Mouse (Mus musculus) neural tube, embryonic 12.5 days (tissue): ENCODE data around the gene Zbtb17. TPM values are rescaled to one million over a fixed set of nuclear protein-coding genes. Genes with fewer than 3 reads are reported as not detected.

Experiments used
- ATAC-seq: fragments of 200-750 bp; cut with Nextera tagmentation; 2 replicates; pipeline ENCODE4 v1.8.0; 2017; ENCODE audit warnings: low read depth, mild to moderate bottlenecking, moderate TSS enrichment, moderate library complexity; ENCODE audit not compliant: low FRiP score
- H3K27ac ChIP-seq: fragments of 300-500 bp; sonication (generic); 2 replicates; pipeline ENCODE4 v1.5.1; 2016
- H3K27me3 ChIP-seq: fragments of 300-500 bp; sonication (generic); replicated peaks from 2 replicates; pipeline ENCODE4 v1.6.1; 2016; ENCODE audit warnings: mild to moderate bottlenecking
- H3K36me3 ChIP-seq: fragments of 300-500 bp; sonication (generic); 2 replicates; pipeline ENCODE4 v1.6.1; 2016; ENCODE audit warnings: mild to moderate bottlenecking
- H3K4me1 ChIP-seq: fragments of 300-500 bp; sonication (generic); 2 replicates; pipeline ENCODE4 v1.6.1; 2016
- H3K4me2 ChIP-seq: fragments of 300-500 bp; sonication (generic); replicated peaks from 2 replicates; pipeline ENCODE4 v1.6.1; 2016; ENCODE audit warnings: mild to moderate bottlenecking
- H3K4me3 ChIP-seq: fragments of 300-500 bp; sonication (generic); 2 replicates; pipeline ENCODE4 v1.5.1; 2016
- H3K9ac ChIP-seq: fragments of 300-500 bp; sonication (generic); 2 replicates; pipeline ENCODE4 v1.6.1; 2016; ENCODE audit warnings: mild to moderate bottlenecking
- H3K9me3 ChIP-seq: fragments of 300-500 bp; sonication (generic); 2 replicates; pipeline ENCODE4 v1.6.1; 2016; ENCODE audit warnings: mild to moderate bottlenecking
- WGBS: fragments of 180-500 bp; shearing (Covaris S2); methylation state at CpG from one replicate; pipeline ENCODE4 v1.1.7; 2016; 5-methylcytosine and 5-hydroxymethylcytosine counted together
- polyA plus RNA-seq: library from polyadenylated mRNA; unstranded; fragments of >200 nt; fragmentation: Nextera tagmentation; extraction: Ambion mirVana; gene quantifications from 2 replicates; pipeline ENCODE4 v1.2.1, GENCODE M21; 2016

Zbtb17 gene
- polyA plus RNA-seq, 1 experiment from 2014 or later: 51.6 TPM

- Histone ChIP-seq H3K9ac (no peak overlapping the region), H3K9me3 (no peaks in the 10 kb centered on the region), H3K27me3 (peaks cover 23% of the 10 kb centered on the region), H3K4me3 (no peak overlapping the region), H3K27ac (no peak overlapping the region), H3K4me1 (peaks cover 10% of the 10 kb centered on the region; the same call in 1 of the 2 replicates), H3K4me2 (no peak overlapping the region), H3K36me3 (no peaks in the 10 kb centered on the region)
- 80% methylated on average over 6 of the region's 6 CpGs for WGBS
- no peak for ATAC-seq
Measured at GRCm38 (mm10) chr4:141429381-141429780, 15.1 kb upstream of the Zbtb17 start.

GRCm38 (mm10) chr4:141429847-141430246, 14.6 kb upstream of the Zbtb17 start:
- Histone ChIP-seq H3K36me3 (no peaks in the 10 kb centered on the region), H3K9ac (no peak overlapping the region), H3K27ac (no peak overlapping the region), H3K27me3 (peaks cover 18% of the 10 kb centered on the region), H3K4me3 (no peak overlapping the region), H3K4me2 (no peak overlapping the region), H3K9me3 (no peaks in the 10 kb centered on the region), H3K4me1 (peaks cover 10% of the 10 kb centered on the region; the same call in 1 of the 2 replicates)
- WGBS: 51% methylated on average over 9 of the region's 9 CpGs
- no peak for ATAC-seq

DNA sequence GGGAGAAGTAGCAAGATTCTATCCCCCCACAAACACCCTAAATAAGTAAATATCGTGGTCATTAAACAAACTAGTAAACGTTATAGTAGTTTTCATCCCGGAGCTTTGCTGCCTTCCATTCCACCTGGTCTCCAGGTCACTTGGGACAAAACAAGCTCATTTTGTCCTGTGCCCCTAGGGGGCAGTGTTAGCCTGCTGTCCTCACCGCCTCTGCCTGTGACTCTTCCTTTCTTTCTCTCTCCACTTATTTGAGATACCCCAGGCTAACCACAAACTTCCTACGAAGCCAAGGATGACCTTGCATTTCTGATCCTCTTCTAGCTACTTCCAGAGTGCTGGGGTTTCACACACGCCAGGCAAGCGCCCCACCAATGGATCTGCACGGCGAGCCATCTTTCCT, 13.5 kb upstream of the Zbtb17 start:
- 48% methylated on average over 9 of the region's 9 CpGs for WGBS
- H3K27ac ChIP-seq: no peak overlapping the region
- H3K9me3 ChIP-seq: no peaks in the 10 kb centered on the region
- no peaks in the 10 kb centered on the region for H3K36me3 ChIP-seq
- H3K27me3 ChIP-seq: 0 out of 2 replicates have a peak, but pooled peaks cover 8% of the 10 kb centered on the region
- no peak overlapping the region for H3K4me2 ChIP-seq
- H3K4me3 ChIP-seq: no peak overlapping the region
- peaks cover 2% of the 10 kb centered on the region; the same call in 1 of the 2 replicates for H3K4me1 ChIP-seq
- ATAC-seq: no peak
- no peak overlapping the region for H3K9ac ChIP-seq

DNA sequence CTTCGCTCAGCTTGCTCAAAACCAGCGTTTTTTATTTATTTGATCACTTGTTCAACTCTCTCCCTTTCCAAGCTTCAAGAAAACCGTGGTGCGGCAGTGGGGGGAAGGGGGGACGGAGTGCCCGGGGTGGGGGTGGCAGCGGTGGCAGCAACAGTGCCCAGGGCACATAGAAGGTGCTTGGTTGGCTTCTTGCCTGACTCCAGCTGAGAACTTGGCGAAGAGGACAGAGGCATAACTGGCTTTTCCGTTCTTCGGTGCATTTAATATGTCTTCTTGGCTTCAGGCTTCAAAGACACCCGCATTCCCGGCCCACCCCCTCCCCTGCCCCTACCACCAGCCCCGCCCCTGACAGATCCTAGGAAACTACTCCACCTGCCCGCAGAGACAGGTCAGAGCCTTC, 11.8 kb upstream of the Zbtb17 start:
- Histone ChIP-seq H3K27me3 (no peaks in the 10 kb centered on the region), H3K36me3 (no peaks in the 10 kb centered on the region), H3K4me1 (no peaks in the 10 kb centered on the region), H3K4me3 (no peak overlapping the region), H3K4me2 (no peak overlapping the region), H3K9ac (no peak overlapping the region), H3K27ac (no peak overlapping the region), H3K9me3 (no peaks in the 10 kb centered on the region)
- ATAC-seq: no peak
- WGBS: 67% methylated on average over 14 of the region's 14 CpGs

GRCm38 (mm10) chr4:141433191-141433590, 11.3 kb upstream of the Zbtb17 start:
- ATAC-seq: no peak
- no peak overlapping the region for H3K9ac ChIP-seq
- H3K27ac ChIP-seq: no peak overlapping the region
- no peaks in the 10 kb centered on the region for H3K9me3 ChIP-seq
- 83% methylated on average over 18 of the region's 18 CpGs for WGBS
- no peak overlapping the region for H3K4me2 ChIP-seq
- no peak overlapping the region for H3K4me3 ChIP-seq
- H3K36me3 ChIP-seq: no peaks in the 10 kb centered on the region
- H3K27me3 ChIP-seq: no peaks in the 10 kb centered on the region
- no peaks in the 10 kb centered on the region for H3K4me1 ChIP-seq

DNA sequence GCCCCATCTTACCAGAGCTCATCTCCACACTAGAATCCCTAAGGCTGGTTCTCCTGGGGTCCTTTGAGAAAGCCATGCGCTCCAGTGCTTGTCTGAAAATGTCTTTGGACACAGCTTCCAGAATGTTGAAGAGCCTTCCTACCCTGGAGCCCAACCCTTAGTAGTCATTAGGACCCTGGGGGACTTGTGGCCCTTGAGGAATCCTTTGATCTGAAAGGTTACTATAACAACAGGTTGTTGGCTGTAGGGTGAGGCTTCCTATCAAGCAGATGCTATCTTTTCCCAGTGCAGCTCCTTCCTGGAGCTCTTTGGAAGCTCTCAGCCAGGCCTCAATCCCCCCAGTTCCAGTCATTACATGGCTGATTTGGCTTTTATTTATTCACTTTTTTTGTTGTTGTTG, 8.5 kb upstream of the Zbtb17 start, which contains the start of gene Srarp:
Srarp (minus strand) TSS at position 132 of the 400 bp plus-strand sequence.
- no peak within 1 kb of the TSS for H3K9ac ChIP-seq
- 93% methylated on average over 1 of the region's 1 CpGs for WGBS
- no peak for ATAC-seq

GRCm38 (mm10) chr4:141439083-141439803, 5.2 kb upstream of the Zbtb17 start:
- Histone ChIP-seq H3K27me3 (no peaks in the 10 kb centered on the region), H3K9ac (no peak overlapping the region), H3K4me3 (no peak overlapping the region), H3K36me3 (no peaks in the 10 kb centered on the region), H3K4me1 (no peaks in the 10 kb centered on the region), H3K4me2 (no peak overlapping the region), H3K9me3 (no peaks in the 10 kb centered on the region), H3K27ac (no peak overlapping the region)
- 79% methylated on average over 12 of the region's 12 CpGs for WGBS
- no peak for ATAC-seq

More for the DNA sequence above, 8.5 kb upstream of the Zbtb17 start, which contains the start of gene Srarp:
- Histone ChIP-seq H3K4me2 (no peak within 1 kb of the TSS), H3K4me3 (no peak within 1 kb of the TSS), H3K4me1 (no peaks in the 10 kb centered on the region), H3K27me3 (no peaks in the 10 kb centered on the region), H3K9me3 (no peaks in the 10 kb centered on the region), H3K27ac (no peak within 1 kb of the TSS), H3K36me3 (no peaks in the 10 kb centered on the region)

- no peaks in the 10 kb centered on the region for H3K9me3 ChIP-seq
- H3K4me2 ChIP-seq: no peak overlapping the region
- H3K27ac ChIP-seq: no peak overlapping the region
- H3K4me1 ChIP-seq: peaks cover 7% of the 10 kb centered on the region
- no peaks in the 10 kb centered on the region for H3K27me3 ChIP-seq
- no peaks in the 10 kb centered on the region for H3K36me3 ChIP-seq
- no peak for ATAC-seq
- no peak overlapping the region for H3K9ac ChIP-seq
- no peak overlapping the region for H3K4me3 ChIP-seq
Measured at GRCm38 (mm10) chr4:141440877-141441276, 3.6 kb upstream of the Zbtb17 start.

- no peak for ATAC-seq
- Histone ChIP-seq H3K4me2 (peak overlapping the region; percentile 83), H3K4me1 (peaks cover 12% of the 10 kb centered on the region), H3K4me3 (peak overlapping the region; percentile 97), H3K9ac (peak overlapping the region; percentile 98; the same call in 1 of the 2 replicates), H3K9me3 (no peaks in the 10 kb centered on the region), H3K27ac (no peak overlapping the region), H3K36me3 (peaks cover 23% of the 10 kb centered on the region), H3K27me3 (no peaks in the 10 kb centered on the region)
- 48% methylated on average over 11 of the region's 11 CpGs for WGBS
Measured at GRCm38 (mm10) chr4:141443641-141444429, 619 bp upstream of the Zbtb17 start.

GRCm38 (mm10) chr4:141445328-141445720, 870 bp downstream of the Zbtb17 start:
- no peaks in the 10 kb centered on the region for H3K27me3 ChIP-seq
- peaks cover 12% of the 10 kb centered on the region for H3K4me1 ChIP-seq
- ATAC-seq: no peak
- peak overlapping the region; percentile 97 for H3K4me3 ChIP-seq
- WGBS: 18% methylated on average over 14 of the region's 14 CpGs
- no peak overlapping the region for H3K27ac ChIP-seq
- H3K9me3 ChIP-seq: no peaks in the 10 kb centered on the region
- peaks cover 35% of the 10 kb centered on the region for H3K36me3 ChIP-seq
- H3K4me2 ChIP-seq: peak overlapping the region; percentile 83
- H3K9ac ChIP-seq: peak overlapping the region; percentile 98

- Histone ChIP-seq H3K27ac (no peak overlapping the region), H3K27me3 (no peaks in the 10 kb centered on the region), H3K4me3 (no peak overlapping the region), H3K9ac (no peak overlapping the region), H3K4me1 (peaks cover 12% of the 10 kb centered on the region), H3K4me2 (peak overlapping the region; percentile 83), H3K9me3 (no peaks in the 10 kb centered on the region), H3K36me3 (peaks cover 41% of the 10 kb centered on the region)
- 69% methylated on average over 7 of the region's 7 CpGs for WGBS
- no peak for ATAC-seq
Measured at GRCm38 (mm10) chr4:141446211-141446610, 1.8 kb downstream of the Zbtb17 start.

DNA sequence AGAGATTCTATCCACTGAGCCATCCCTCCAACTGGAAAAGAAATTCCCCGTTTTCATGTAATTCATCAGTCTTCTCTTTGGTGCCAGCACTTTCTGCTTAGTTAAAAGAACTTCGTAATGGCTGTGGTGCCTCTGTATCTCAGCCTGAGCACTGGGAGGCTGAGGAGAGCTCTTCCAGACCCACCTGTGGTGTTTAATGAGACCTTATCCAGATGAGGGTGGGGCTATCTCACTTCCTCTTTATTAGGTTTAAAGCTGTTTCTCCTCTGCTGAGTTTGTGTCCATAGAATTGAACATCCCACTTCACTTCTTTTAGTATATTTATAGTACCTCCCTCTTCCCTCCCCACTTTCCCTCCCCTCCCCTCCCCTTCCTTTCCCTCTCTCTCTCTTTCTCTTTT, 6.8 kb downstream of the Zbtb17 start:
- Histone ChIP-seq H3K4me1 (peaks cover 2% of the 10 kb centered on the region), H3K9ac (no peak overlapping the region), H3K27ac (no peak overlapping the region), H3K36me3 (peaks cover 69% of the 10 kb centered on the region), H3K9me3 (no peaks in the 10 kb centered on the region), H3K4me2 (no peak overlapping the region), H3K27me3 (no peaks in the 10 kb centered on the region), H3K4me3 (no peak overlapping the region)
- no peak for ATAC-seq
- WGBS: 85% methylated on average over 2 of the region's 2 CpGs
